Mouse (Mus musculus) myocyte (in vitro differentiated cells): ENCODE results near the gene Sdc3. TPM values are rescaled to one million over a fixed set of nuclear protein-coding genes. Genes with fewer than 3 reads are reported as not detected.

Experiments
- H3K27me3 ChIP-seq: one replicate; pipeline ENCODE4 v1.6.1; 2011; ENCODE audit not compliant: control insufficient read depth, insufficient read depth, insufficient read length
- H3K36me3 ChIP-seq: one replicate; pipeline ENCODE4 v1.6.1; 2011; ENCODE audit not compliant: control insufficient read depth, insufficient read depth
- H3K4me2 ChIP-seq: one replicate; pipeline ENCODE4 v1.6.1; 2011; ENCODE audit warnings: low read depth, control low read depth
- H3K4me3 ChIP-seq: one replicate; pipeline ENCODE4 v1.5.1; 2011; ENCODE audit warnings: mild to moderate bottlenecking, control low read depth, moderate library complexity
- H3K79me2 ChIP-seq: one replicate; pipeline ENCODE4 v1.6.1; 2011; ENCODE audit not compliant: control insufficient read depth, insufficient read depth
- H3ac ChIP-seq: one replicate; pipeline ENCODE4 v1.6.1; 2011; ENCODE audit not compliant: control insufficient read depth, insufficient read length
- CEBPB ChIP-seq: IDR thresholded peaks from 2 replicates; pipeline ENCODE4 v1.6.1; 2011; ENCODE audit warnings: mild to moderate bottlenecking, moderate library complexity; ENCODE audit not compliant: poor library complexity, insufficient read depth, severe bottlenecking
- E2F4 ChIP-seq: IDR thresholded peaks from one replicate; pipeline ENCODE4 v1.6.1; 2011; ENCODE audit warnings: mild to moderate bottlenecking, control low read depth, moderate library complexity; ENCODE audit not compliant: insufficient read depth
- MAX ChIP-seq: IDR thresholded peaks from one replicate; pipeline ENCODE4 v1.6.1; 2011; ENCODE audit warnings: low read depth, mild to moderate bottlenecking, control low read depth
- MYOD1 ChIP-seq, 3 experiments: IDR thresholded peaks; one replicate each; pipeline ENCODE4 v1.6.1; 2011; ENCODE audit warnings: control low read depth in 2 of 3, low read depth in 2 of 3, mild to moderate bottlenecking in 2 of 3, moderate library complexity in 1 of 3; ENCODE audit not compliant: insufficient read length in 2 of 3, control insufficient read depth in 1 of 3
- MYOG ChIP-seq, 3 experiments: IDR thresholded peaks; one replicate each; pipeline ENCODE4 v1.6.1; 2011; ENCODE audit warnings: control low read depth in 2 of 3, low read depth in 2 of 3, mild to moderate bottlenecking in 2 of 3; ENCODE audit not compliant: insufficient read length in 2 of 3, control insufficient read depth in 1 of 3, insufficient read depth in 1 of 3
- POLR2A ChIP-seq: IDR thresholded peaks from one replicate; pipeline ENCODE4 v1.6.1; 2011; ENCODE audit warnings: low read depth, mild to moderate bottlenecking, control low read depth, moderate library complexity; ENCODE audit not compliant: insufficient read length
- POLR2AphosphoS2 ChIP-seq: IDR thresholded peaks from one replicate; pipeline ENCODE4 v1.6.1; 2011; ENCODE audit warnings: low read depth, control low read depth; ENCODE audit not compliant: insufficient read length
- REST ChIP-seq: IDR thresholded peaks from one replicate; pipeline ENCODE4 v1.6.1; 2011; ENCODE audit warnings: mild to moderate bottlenecking, control low read depth, moderate library complexity; ENCODE audit not compliant: insufficient read depth, insufficient read length
- SRF ChIP-seq: IDR thresholded peaks from one replicate; pipeline ENCODE4 v1.6.1; 2011; ENCODE audit warnings: low read depth; ENCODE audit not compliant: control insufficient read depth, insufficient read length
- TCF12 ChIP-seq: IDR thresholded peaks from one replicate; pipeline ENCODE4 v1.6.1; 2011; ENCODE audit warnings: mild to moderate bottlenecking, control low read depth; ENCODE audit not compliant: poor library complexity, insufficient read depth, severe bottlenecking
- TCF3 ChIP-seq: IDR thresholded peaks from one replicate; pipeline ENCODE4 v1.6.1; 2011; ENCODE audit warnings: low read depth, control low read depth; ENCODE audit not compliant: insufficient read length
- USF1 ChIP-seq: IDR thresholded peaks from one replicate; pipeline ENCODE4 v1.6.1; 2011; ENCODE audit warnings: low read depth, mild to moderate bottlenecking, control low read depth, moderate library complexity
- polyA plus RNA-seq: library from polyadenylated mRNA; unstranded; fragments of >200 nt; fragmentation: generic; extraction: Trizol; gene quantifications from one replicate; pipeline ENCODE4 v1.2.1, GENCODE M21; 2012; ENCODE audit warnings: missing spikeins

Gene Sdc3
- polyA plus RNA-seq, 1 experiment = 15.8 TPM

DNA sequence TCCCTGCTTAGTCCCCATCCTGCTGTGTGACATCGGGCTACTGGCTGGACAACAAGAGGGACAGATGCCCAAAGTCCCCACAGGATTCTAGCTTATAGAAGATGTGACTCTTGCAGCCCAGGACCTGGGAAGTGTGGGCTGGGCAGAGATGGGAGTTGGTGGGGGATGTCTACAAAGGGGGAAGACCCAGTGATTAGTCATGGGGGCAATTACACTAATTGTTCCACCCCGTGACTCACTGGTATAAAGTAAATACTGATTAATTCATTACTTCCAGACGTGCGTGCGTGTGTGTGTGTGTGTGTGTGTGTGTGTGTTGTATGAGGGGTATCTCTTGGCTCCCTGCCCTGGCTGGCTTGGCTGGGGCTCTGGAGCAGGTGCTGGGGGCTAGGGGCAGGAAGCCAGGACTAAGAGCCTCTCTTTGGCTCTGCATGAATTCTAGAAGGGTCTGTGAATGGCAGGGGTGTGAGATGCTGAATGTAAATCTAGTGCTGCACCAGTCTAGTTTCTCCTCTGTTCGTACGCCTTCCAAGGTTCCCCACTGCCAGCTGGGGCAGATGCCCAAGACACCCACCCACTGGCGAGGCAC is 22.5 kb downstream of the Sdc3 start:
- Histone ChIP-seq H3ac (no peak overlapping the region), H3K79me2 (no peaks in the 10 kb centered on the region)

GRCm38 (mm10) chr4:130815860-130816259 is 23.5 kb downstream of the Sdc3 start:
- Histone ChIP-seq H3K36me3 (no peaks in the 10 kb centered on the region), H3K4me2 (no peak overlapping the region), H3K4me3 (no peak overlapping the region), H3ac (no peak overlapping the region), H3K79me2 (no peaks in the 10 kb centered on the region), H3K27me3 (no peaks in the 10 kb centered on the region)
- no peak for TF ChIP-seq SRF
- no peak for TF ChIP-seq USF1
- TF ChIP-seq REST = no peak
- no peak for TF ChIP-seq E2F4
- TF ChIP-seq MAX = no peak
- TF ChIP-seq TCF12 = no peak
- no peak for TF ChIP-seq TCF3
- TF ChIP-seq CEBPB = no peak
- TF ChIP-seq POLR2AphosphoS2 = no peak
- TF ChIP-seq POLR2A = no peak
- TF ChIP-seq MYOG (IDR thresholded peaks at IDR 0.05; ENCODE audit: control insufficient read depth in 1 of 3, insufficient read depth in 1 of 3, insufficient read length in 2 of 3, low read depth in 2 of 3) = no peak
- TF ChIP-seq MYOD1 (IDR thresholded peaks at IDR 0.05; ENCODE audit: control insufficient read depth in 1 of 3, insufficient read length in 2 of 3, low read depth in 2 of 3) = no peak

More for the DNA sequence above, 22.5 kb downstream of the Sdc3 start:
- TF ChIP-seq TCF3 = no peak
- TF ChIP-seq TCF12 = no peak
- TF ChIP-seq SRF = no peak
- no peak for TF ChIP-seq MAX
- TF ChIP-seq CEBPB = no peak
- no peak for TF ChIP-seq REST
- Histone ChIP-seq H3K36me3 (no peaks in the 10 kb centered on the region), H3K27me3 (no peaks in the 10 kb centered on the region), H3K4me2 (no peak overlapping the region), H3K4me3 (no peak overlapping the region)

- Histone ChIP-seq H3K4me2 (no peak overlapping the region), H3K27me3 (no peaks in the 10 kb centered on the region), H3K36me3 (no peaks in the 10 kb centered on the region), H3K79me2 (no peaks in the 10 kb centered on the region), H3K4me3 (no peak overlapping the region), H3ac (no peak overlapping the region)
- peak in 2 of 3 experiments; percentile 26 to 84 for TF ChIP-seq MYOG (IDR thresholded peaks at IDR 0.05; ENCODE audit: control insufficient read depth in 1 of 3, insufficient read depth in 1 of 3, insufficient read length in 2 of 3, low read depth in 2 of 3)
- TF ChIP-seq REST = no peak
- TF ChIP-seq CEBPB = no peak
- TF ChIP-seq TCF12 = no peak
- no peak for TF ChIP-seq E2F4
- no peak for TF ChIP-seq SRF
- peak; percentile 24 for TF ChIP-seq TCF3
- TF ChIP-seq USF1 = no peak
- peak in 2 of 3 experiments; percentile 50 to 85 for TF ChIP-seq MYOD1 (IDR thresholded peaks at IDR 0.05; ENCODE audit: control insufficient read depth in 1 of 3, insufficient read length in 2 of 3, low read depth in 2 of 3)
- TF ChIP-seq POLR2AphosphoS2 = no peak
- no peak for TF ChIP-seq POLR2A
- TF ChIP-seq MAX = no peak
These were observed 27.5 kb downstream of the Sdc3 start for GRCm38 (mm10) chr4:130819806-130820205.

DNA sequence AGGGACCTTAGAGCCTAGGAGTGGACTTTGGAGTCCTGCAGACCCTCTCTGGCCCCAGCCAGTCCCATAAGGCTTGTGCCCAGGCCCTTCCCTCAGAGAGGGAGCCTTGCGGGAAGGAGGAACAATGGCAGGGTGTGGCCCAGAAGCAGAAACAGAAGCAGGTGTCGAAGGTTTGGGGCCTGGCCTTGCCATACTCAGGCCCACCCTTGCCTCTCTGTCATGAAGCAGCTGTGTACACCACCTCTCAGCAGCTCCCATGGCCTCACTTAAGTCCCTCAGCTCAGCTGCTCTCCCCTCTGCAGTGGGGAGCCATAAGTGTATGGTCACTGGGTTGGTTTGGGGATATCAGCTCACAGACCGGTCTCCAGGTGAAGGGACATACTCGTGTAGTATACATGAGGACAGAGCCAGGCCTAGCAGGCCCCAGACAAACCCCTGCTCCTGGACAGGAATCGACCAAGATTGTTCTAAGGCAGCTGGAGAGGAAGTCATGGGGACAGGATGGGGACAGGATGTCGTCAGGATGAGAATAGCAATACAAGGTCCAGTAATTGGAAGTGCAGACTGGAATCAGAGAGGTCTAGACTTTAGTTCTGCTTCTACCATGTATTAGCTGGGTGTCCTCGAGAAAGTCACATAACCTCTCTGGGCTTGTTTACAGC is 28.4 kb downstream of the Sdc3 start:
- H3K4me3 ChIP-seq = no peak overlapping the region
- peak in 1 of 3 experiments; percentile 74 for TF ChIP-seq MYOD1 (IDR thresholded peaks at IDR 0.05; ENCODE audit: control insufficient read depth in 1 of 3, insufficient read length in 2 of 3, low read depth in 2 of 3)
- no peak for TF ChIP-seq REST
- TF ChIP-seq MYOG (IDR thresholded peaks at IDR 0.05; ENCODE audit: control insufficient read depth in 1 of 3, insufficient read depth in 1 of 3, insufficient read length in 2 of 3, low read depth in 2 of 3) = peak in 2 of 3 experiments; percentile 1 to 83
- no peaks in the 10 kb centered on the region for H3K27me3 ChIP-seq
- no peaks in the 10 kb centered on the region for H3K79me2 ChIP-seq
- no peaks in the 10 kb centered on the region for H3K36me3 ChIP-seq
- no peak overlapping the region for H3ac ChIP-seq
- H3K4me2 ChIP-seq = no peak overlapping the region
